Comparison of ENCODE assay signal across 8 mouse cellular contexts in the genomic region with DNA sequence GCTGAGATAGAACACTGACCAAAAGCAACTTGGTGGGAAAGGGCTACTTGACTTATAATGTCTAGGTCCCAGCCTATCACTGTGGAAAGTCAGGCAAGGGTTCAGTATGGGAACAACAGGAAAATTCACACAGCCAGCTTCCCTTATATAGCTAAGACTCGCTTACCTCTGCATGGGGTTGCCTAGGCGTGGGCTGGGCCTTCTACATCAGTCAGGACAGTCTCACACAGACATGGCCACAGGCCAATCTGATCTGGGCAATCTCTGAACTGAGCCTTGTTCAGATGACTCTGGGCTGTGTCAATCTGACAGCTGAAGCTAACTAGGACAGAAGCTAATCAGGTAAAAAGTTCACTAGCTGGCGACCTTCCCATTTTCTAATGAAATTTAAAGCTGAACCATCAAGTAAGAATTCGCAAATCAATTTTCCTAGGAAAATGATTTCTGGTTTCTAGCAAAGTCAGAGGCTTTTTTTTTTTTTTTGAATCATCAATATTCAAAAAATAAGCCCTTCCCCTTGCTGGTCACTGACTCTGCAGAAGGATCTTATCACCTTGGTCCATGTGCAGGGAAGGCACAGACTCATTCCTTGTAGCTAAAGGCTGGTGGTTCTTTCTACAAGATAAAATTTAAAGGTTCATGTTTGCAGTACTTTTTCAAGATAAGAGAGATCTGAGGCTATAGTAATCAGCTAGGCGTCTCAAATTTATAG.
DNase-seq lines count a peak whose midpoint lies in the region; ATAC-seq lines count a peak whose summit lies in the region.

No protein-coding gene starts in this region.

- H3K27me3 ChIP-seq in limb, embryonic 12.5 days: no peaks in the 10 kb centered on the region
- no peaks in the 10 kb centered on the region for H3K27me3 ChIP-seq in forebrain, embryonic 13.5 days

- WGBS in limb, embryonic 12.5 days: 60% methylated on average over 5 of the region's 5 CpGs
- 82% methylated on average over 5 of the region's 5 CpGs for WGBS in forebrain, embryonic 13.5 days

- no peak for ATAC-seq in cerebellum, adult (ENCODE audit: insufficient number of reproducible peaks, low FRiP score, low TSS enrichment)
- no peak for ATAC-seq in limb, embryonic 12.5 days (ENCODE audit: insufficient number of reproducible peaks, insufficient read depth, low FRiP score, low TSS enrichment, low read depth)
- no peak for ATAC-seq in forebrain, embryonic 13.5 days
- ATAC-seq in megakaryocyte, adult 5-6 weeks (ENCODE audit: poor library complexity, severe bottlenecking): no peak

- H3K27ac ChIP-seq in limb, embryonic 12.5 days: peak overlapping the region; percentile 81
- no peak overlapping the region for H3K27ac ChIP-seq in forebrain, embryonic 13.5 days

- peak; percentile 29 to 31 for DNase-seq in cerebellum, postnatal 10 days
- DNase-seq in urinary bladder, postnatal 14 days (ENCODE audit: low spot score): peak; percentile 48
- no peak for DNase-seq in urinary bladder, postnatal 25 days (ENCODE audit: low spot score)
- no peak for DNase-seq in urinary bladder, postnatal 10 days (ENCODE audit: low spot score)

- H3K4me3 ChIP-seq in limb, embryonic 12.5 days (replicated peaks): no peak overlapping the region
- no peak overlapping the region for H3K4me3 ChIP-seq in forebrain, embryonic 13.5 days

- H3K4me1 ChIP-seq in limb, embryonic 12.5 days (replicated peaks): peaks cover 33% of the 10 kb centered on the region
- no peaks in the 10 kb centered on the region for H3K4me1 ChIP-seq in forebrain, embryonic 13.5 days

- no peak overlapping the region for H3K4me2 ChIP-seq in limb, embryonic 12.5 days
- no peak overlapping the region for H3K4me2 ChIP-seq in forebrain, embryonic 13.5 days

- no peak overlapping the region for H3K9ac ChIP-seq in limb, embryonic 12.5 days (replicated peaks)
- no peak overlapping the region for H3K9ac ChIP-seq in forebrain, embryonic 13.5 days

- no peaks in the 10 kb centered on the region for H3K9me3 ChIP-seq in limb, embryonic 12.5 days
- H3K9me3 ChIP-seq in forebrain, embryonic 13.5 days (replicated peaks): no peaks in the 10 kb centered on the region

- peaks cover 46% of the 10 kb centered on the region for H3K36me3 ChIP-seq in limb, embryonic 12.5 days
- H3K36me3 ChIP-seq in forebrain, embryonic 13.5 days (ENCODE audit: poor library complexity, severe bottlenecking): peaks cover 13% of the 10 kb centered on the region

Comparison
In these comparisons a context has a peak if more than half of its experiments do, and no peak if none do; other contexts are left out.
1. DNase-seq: peak in cerebellum, postnatal 10 days (2 of 2) and urinary bladder, postnatal 14 days (single experiment); none in urinary bladder, postnatal 25 days (single experiment) and urinary bladder, postnatal 10 days (single experiment).